Mouse (Mus musculus): ENCODE measurements around the gene Skint5. TPM values are rescaled to one million over a fixed set of nuclear protein-coding genes. Genes with fewer than 3 reads are reported as not detected.
"Not testable (repeated sequence)": the region's sequence is repeated elsewhere in the genome, so short reads cannot be mapped to it uniquely, and the experiment has no call there.

Skint5 gene
- not detected in 2 replicates for polyA plus RNA-seq (2014; fragmentation: Nextera tagmentation; extraction: Ambion mirVana)

- Histone ChIP-seq H3K9ac (ENCODE audit: low read depth, low read length) (no peak within 1 kb of the TSS), H3K27me3 (replicated peaks; ENCODE audit: control insufficient read depth, insufficient read depth, low read length) (no peaks in the 10 kb centered on the region), H3K4me1 (replicated peaks; ENCODE audit: control insufficient read depth, insufficient read depth, low read length) (no peaks in the 10 kb centered on the region), H3K27ac (ENCODE audit: low read depth, low read length) (no peak within 1 kb of the TSS), H3K36me3 (ENCODE audit: control insufficient read depth, insufficient read depth, low read length) (no peaks in the 10 kb centered on the region), H3K9me3 (ENCODE audit: control insufficient read depth, low read length) (peaks cover 2% of the 10 kb centered on the region; the same call in 1 of the 2 replicates), H3K4me3 (ENCODE audit: low read depth, low read length) (no peak within 1 kb of the TSS), H3K4me2 (no peak within 1 kb of the TSS)
- no peak for ATAC-seq (replicated peaks; ENCODE audit: low FRiP score)
- no peak for DNase-seq (ENCODE audit: low spot score)
- 87% methylated on average over 3 of the region's 3 CpGs for WGBS
Observed at GRCm38 (mm10) chr4:113999403-113999802, at the start of gene Skint5. TSS of gene Skint5 (minus strand) at chr4:113999503.

DNA sequence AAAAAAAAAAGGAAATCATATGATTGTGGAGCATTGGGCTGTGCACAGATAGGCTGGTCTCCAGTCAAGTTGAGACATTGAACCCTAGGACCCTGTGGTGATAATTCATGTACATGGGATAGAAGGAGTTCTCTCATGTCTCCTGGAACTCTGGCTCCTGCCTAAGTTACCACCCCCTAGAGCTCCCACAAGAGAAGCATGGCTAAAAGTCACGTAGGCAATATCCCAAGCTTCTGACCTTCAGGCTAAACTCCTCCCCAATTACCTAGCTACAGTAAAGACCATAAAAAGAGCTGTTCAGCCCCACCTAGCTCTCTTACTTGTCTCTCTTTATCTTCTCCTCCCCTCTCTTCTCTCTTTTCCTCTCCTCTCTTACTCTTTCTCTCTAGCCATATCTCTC is 42.0 kb downstream of the Skint5 start:
- H3K36me3 ChIP-seq (ENCODE audit: control insufficient read depth, insufficient read depth, low read length) = no peaks in the 10 kb centered on the region
- 63% methylated on average over 1 of the region's 1 CpGs for WGBS
- H3K4me1 ChIP-seq (replicated peaks; ENCODE audit: control insufficient read depth, insufficient read depth, low read length) = no peaks in the 10 kb centered on the region
- DNase-seq (ENCODE audit: low spot score) (no peak), ATAC-seq (replicated peaks; ENCODE audit: low FRiP score) (no peak)
- H3K9ac ChIP-seq (ENCODE audit: low read depth, low read length) = no peak overlapping the region
- no peak overlapping the region for H3K27ac ChIP-seq (ENCODE audit: low read depth, low read length)
- no peak overlapping the region for H3K4me2 ChIP-seq
- no peaks in the 10 kb centered on the region for H3K27me3 ChIP-seq (replicated peaks; ENCODE audit: control insufficient read depth, insufficient read depth, low read length)
- no peak overlapping the region for H3K4me3 ChIP-seq (ENCODE audit: low read depth, low read length)
- H3K9me3 ChIP-seq (ENCODE audit: control insufficient read depth, low read length) = no peaks in the 10 kb centered on the region

GRCm38 (mm10) chr4:113764182-113764581 is 235.1 kb downstream of the Skint5 start:
- Histone ChIP-seq H3K27me3 (replicated peaks; ENCODE audit: control insufficient read depth, insufficient read depth, low read length) (no peaks in the 10 kb centered on the region), H3K9me3 (ENCODE audit: control insufficient read depth, low read length) (no peaks in the 10 kb centered on the region), H3K36me3 (ENCODE audit: control insufficient read depth, insufficient read depth, low read length) (no peaks in the 10 kb centered on the region), H3K4me1 (replicated peaks; ENCODE audit: control insufficient read depth, insufficient read depth, low read length) (no peaks in the 10 kb centered on the region), H3K27ac (ENCODE audit: low read depth, low read length) (no peak overlapping the region), H3K9ac (ENCODE audit: low read depth, low read length) (no peak overlapping the region), H3K4me3 (ENCODE audit: low read depth, low read length) (no peak overlapping the region), H3K4me2 (no peak overlapping the region)
- no peak for ATAC-seq (replicated peaks; ENCODE audit: low FRiP score)
- 49% methylated on average over 1 of the region's 1 CpGs for WGBS
- DNase-seq (ENCODE audit: low spot score) = no peak

- H3K36me3 ChIP-seq (ENCODE audit: control insufficient read depth, insufficient read depth, low read length) = no peaks in the 10 kb centered on the region
- H3K9me3 ChIP-seq (ENCODE audit: control insufficient read depth, low read length) = no peaks in the 10 kb centered on the region
- DNase-seq (ENCODE audit: low spot score) (no peak), ATAC-seq (replicated peaks; ENCODE audit: low FRiP score) (no peak)
- H3K4me2 ChIP-seq = no peak overlapping the region
- H3K4me3 ChIP-seq (ENCODE audit: low read depth, low read length) = no peak overlapping the region
- no peaks in the 10 kb centered on the region for H3K27me3 ChIP-seq (replicated peaks; ENCODE audit: control insufficient read depth, insufficient read depth, low read length)
- no peak overlapping the region for H3K9ac ChIP-seq (ENCODE audit: low read depth, low read length)
- H3K27ac ChIP-seq (ENCODE audit: low read depth, low read length) = no peak overlapping the region
- no peaks in the 10 kb centered on the region for H3K4me1 ChIP-seq (replicated peaks; ENCODE audit: control insufficient read depth, insufficient read depth, low read length)
- WGBS = 57% methylated on average over 1 of the region's 1 CpGs
Observed at GRCm38 (mm10) chr4:113763684-113764083, 235.6 kb downstream of the Skint5 start.

GRCm38 (mm10) chr4:113448230-113448629 is 551.1 kb downstream of the Skint5 start:
- DNase-seq (ENCODE audit: low spot score); H3K27me3 ChIP-seq (replicated peaks; ENCODE audit: control insufficient read depth, insufficient read depth, low read length); H3K36me3 ChIP-seq (ENCODE audit: control insufficient read depth, insufficient read depth, low read length); H3K4me2 ChIP-seq; H3K9me3 ChIP-seq (ENCODE audit: control insufficient read depth, low read length); H3K4me1 ChIP-seq (replicated peaks; ENCODE audit: control insufficient read depth, insufficient read depth, low read length); ATAC-seq (replicated peaks; ENCODE audit: low FRiP score); H3K4me3 ChIP-seq (ENCODE audit: low read depth, low read length); H3K9ac ChIP-seq (ENCODE audit: low read depth, low read length); H3K27ac ChIP-seq (ENCODE audit: low read depth, low read length): not testable (repeated sequence)
- WGBS = 41% methylated on average over 2 of the region's 2 CpGs

Other genes with a start within 250 kb of the Skint5 start
- not detected in 2 replicates for gene Skint11, start 163.9 kb upstream of the Skint5 start, polyA plus RNA-seq (2014; fragmentation: Nextera tagmentation; extraction: Ambion mirVana)